Mouse (Mus musculus) heart, postnatal 0 days (tissue): ENCODE data around the gene Hspa1l.

ENCODE experiments used
- CTCF ChIP-seq: IDR thresholded peaks from 2 replicates; pipeline ENCODE4 v1.5.1; 2016; ENCODE audit warnings: antibody characterized with exemption, control low read depth, low read depth
- EP300 ChIP-seq: IDR thresholded peaks from 2 replicates; pipeline ENCODE4 v1.6.1; 2016; ENCODE audit warnings: antibody characterized with exemption, low read depth

DNA sequence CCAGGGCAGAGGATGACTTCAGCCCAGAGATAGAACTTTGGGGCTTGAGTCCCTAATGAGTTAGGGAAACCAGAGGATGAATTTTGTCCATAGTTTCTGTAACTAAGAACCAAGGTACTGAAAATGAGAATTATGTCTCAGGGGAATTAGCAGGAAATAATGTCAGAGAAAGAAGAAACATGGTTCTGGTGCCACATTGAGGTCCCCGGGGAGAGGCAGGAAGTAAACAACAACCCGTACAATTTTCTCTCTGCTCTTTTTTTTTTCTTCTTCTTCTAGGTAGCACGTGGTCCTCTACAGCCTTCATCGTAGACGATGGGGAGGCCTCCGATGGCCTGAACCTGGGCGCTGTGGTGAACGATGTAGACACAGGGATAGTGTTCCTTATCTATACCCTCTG lies 40.2 kb upstream of the Hspa1l start:
- no peak for TF ChIP-seq EP300
- TF ChIP-seq CTCF = no peak
